Mouse (Mus musculus): ENCODE results near the gene Gm8122. TPM values are rescaled to one million over a fixed set of nuclear protein-coding genes. Genes with fewer than 3 reads are reported as not detected.

Gm8122 gene
- polyA plus RNA-seq (2012; rRNA removed) = not detected in 2 replicates

DNA sequence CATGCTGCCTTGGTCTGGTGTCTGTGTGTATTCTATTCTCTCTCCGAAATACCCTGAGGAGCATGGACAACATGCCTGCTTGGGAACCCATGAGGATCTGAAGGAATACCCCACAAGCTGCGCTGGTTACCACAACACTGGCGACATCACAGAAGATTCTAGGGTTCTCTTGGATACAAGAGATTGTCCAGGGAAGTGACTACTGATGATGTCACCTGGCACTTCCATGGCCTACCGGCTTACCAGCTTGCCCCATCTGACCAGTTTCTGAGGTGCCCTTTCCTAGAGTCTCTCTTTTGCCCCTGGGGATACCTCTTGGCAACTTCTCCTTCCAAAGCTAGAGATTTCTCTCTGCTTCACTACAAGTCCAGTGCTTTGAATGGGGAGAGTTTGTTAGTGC is at the start of gene Gm8122:
Gene Gm8122, minus strand, starts transcription at position 101 of the 400 bp plus-strand sequence.

DNA sequence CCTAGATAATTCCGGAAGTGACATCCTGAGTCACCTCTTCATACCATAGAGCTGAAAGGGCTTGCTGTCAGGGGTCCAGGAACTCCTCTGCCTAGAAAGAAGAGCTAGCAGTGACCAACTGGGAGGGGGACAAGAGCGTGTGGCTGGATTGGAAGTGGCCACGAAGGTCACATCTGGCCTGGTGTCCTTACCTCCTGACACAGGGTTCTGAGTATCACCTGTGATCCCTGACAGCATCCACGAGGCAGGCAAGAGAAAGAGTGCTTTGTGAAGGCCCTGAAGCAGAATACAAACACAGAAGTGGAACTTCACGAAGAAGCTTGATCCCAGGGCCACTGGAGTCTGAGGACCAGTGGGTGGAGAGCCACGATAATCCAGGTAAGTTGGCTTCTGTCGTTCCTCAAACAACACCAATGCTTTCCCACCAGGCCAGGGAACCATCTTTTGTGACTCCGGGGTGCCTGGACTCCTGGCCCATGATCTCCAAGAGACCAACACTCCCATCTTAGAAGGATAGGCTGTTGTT is 39.9 kb upstream of the Gm8122 start, which contains the start of gene Gm9732:
Gene Gm9732, plus strand, starts transcription at position 51 of the 526 bp plus-strand sequence.

DNA sequence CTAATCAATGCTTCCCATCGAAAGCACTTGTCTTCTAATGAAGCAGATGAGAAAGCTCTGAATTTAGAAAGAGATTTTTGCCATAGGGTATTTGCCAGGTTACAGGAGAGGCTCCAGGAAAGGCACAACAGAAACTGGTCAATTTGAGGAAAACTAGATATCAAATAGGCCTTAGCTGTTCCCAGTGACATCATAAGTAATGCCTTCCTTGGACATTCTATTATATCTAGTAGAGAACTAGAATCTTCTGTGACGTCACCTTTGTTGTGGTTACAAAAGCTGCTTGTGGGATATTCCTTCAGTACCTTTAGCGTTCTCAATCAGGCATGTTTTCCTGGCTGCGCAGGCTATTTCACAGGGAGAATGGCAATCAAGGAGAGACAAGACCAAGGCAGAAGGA is 23.2 kb upstream of the Gm8122 start, which contains the start of gene Gm8126:
Gene Gm8126, plus strand, starts transcription at position 301 of the 400 bp plus-strand sequence.

Other genes with a start within 250 kb of the Gm8122 start
- gene Gm8082, start 241.7 kb downstream of the Gm8122 start, polyA plus RNA-seq (2012; rRNA removed) = not detected in 2 replicates
- gene Gm10376, start 219.7 kb downstream of the Gm8122 start, polyA plus RNA-seq (2012; rRNA removed) = not detected in 2 replicates
- not detected in 2 replicates for gene Gm8094, start 158.7 kb downstream of the Gm8122 start, polyA plus RNA-seq (2012; rRNA removed)
- not detected in 2 replicates for gene Gm8104, start 134.7 kb downstream of the Gm8122 start, polyA plus RNA-seq (2012; rRNA removed)
- not detected in 2 replicates for gene Gm7233, start 55.4 kb downstream of the Gm8122 start, polyA plus RNA-seq (2012; rRNA removed)
- gene Gm8126, start 23.3 kb upstream of the Gm8122 start, polyA plus RNA-seq (2012; rRNA removed) = not detected in 2 replicates
- not detected in 2 replicates for gene Gm9732, start 39.7 kb upstream of the Gm8122 start, polyA plus RNA-seq (2012; rRNA removed)
- gene Gm8127, start 58.5 kb upstream of the Gm8122 start, polyA plus RNA-seq (2012; rRNA removed) = not detected in 2 replicates
- not detected in 2 replicates for gene 1700001F09Rik, start 112.5 kb upstream of the Gm8122 start, polyA plus RNA-seq (2012; rRNA removed)
- gene Gm8138, start 181.0 kb upstream of the Gm8122 start, polyA plus RNA-seq (2012; rRNA removed) = not detected in 2 replicates

All from ovary, adult 2 months (tissue).